Comparison of ENCODE assay signal across 8 mouse cellular contexts in the genomic region with DNA sequence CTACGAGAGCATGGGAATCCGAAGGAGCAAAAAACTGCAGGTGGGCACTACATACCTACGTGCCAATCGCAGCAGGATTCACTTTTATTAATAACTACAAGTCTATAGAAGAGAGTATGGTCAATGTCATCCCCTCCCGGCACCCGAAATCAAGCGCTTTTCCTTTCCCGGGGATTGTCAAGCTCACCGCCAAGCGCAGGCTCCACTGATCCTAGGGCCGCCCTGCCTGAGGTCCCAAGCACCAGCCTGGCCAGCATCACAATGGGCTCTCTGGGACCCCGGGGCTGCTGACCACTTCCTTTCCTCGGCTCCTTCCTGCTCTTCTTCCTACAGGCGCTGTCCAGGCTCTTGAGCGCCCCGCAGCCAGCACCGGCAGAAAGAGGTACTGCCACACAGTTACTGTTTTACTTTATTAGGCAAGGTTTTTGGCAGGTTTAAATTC. TPM values are rescaled to one million over a fixed set of nuclear protein-coding genes. Genes with fewer than 3 reads are reported as not detected.
A peak's percentile ranks its signal among the peaks of the same experiment; 100 is the strongest.
DNase-seq lines count a peak whose midpoint lies in the region; ATAC-seq and TF ChIP-seq lines count a peak whose summit lies in the region.

Gene Usp45 (plus strand): TSS at position 294 of the 442 bp plus-strand sequence.
Gene Tstd3 (minus strand): TSS at position 350 of the 442 bp plus-strand sequence.

- WGBS in forebrain, embryonic 12.5 days: 4% methylated on average over 17 of the region's 17 CpGs
- under 1% methylated on average over 17 of the region's 17 CpGs for WGBS in heart, postnatal 0 days
- WGBS in liver, embryonic 15.5 days (ENCODE audit: insufficient replicate concordance): under 1% methylated on average over 17 of the region's 17 CpGs
- WGBS in neural tube, embryonic 11.5 days: 4% methylated on average over 16 of the region's 17 CpGs
- WGBS in stomach, postnatal 0 days: under 1% methylated on average over 17 of the region's 17 CpGs

- H3K4me2 ChIP-seq in CH12.LX (ENCODE audit: insufficient read depth, low read depth, poor library complexity, severe bottlenecking): peak within 1 kb of the TSS; percentile 91
- peak within 1 kb of the TSS; percentile 70 for H3K4me2 ChIP-seq in forebrain, embryonic 12.5 days
- H3K4me2 ChIP-seq in heart, postnatal 0 days (ENCODE audit: low read depth, low read length): peak within 1 kb of the TSS; percentile 75
- H3K4me2 ChIP-seq in liver, embryonic 15.5 days: peak within 1 kb of the TSS; percentile 82
- peak within 1 kb of the TSS; percentile 52 for H3K4me2 ChIP-seq in neural tube, embryonic 11.5 days (ENCODE audit: low read depth)
- peak within 1 kb of the TSS; percentile 71 for H3K4me2 ChIP-seq in stomach, postnatal 0 days (replicated peaks; ENCODE audit: low read depth)

- peak; percentile 78 for DNase-seq in CH12.LX (ENCODE audit: extremely low read depth)
- DNase-seq in c-Kit-positive CD71-positive TER-119-positive erythroid progenitor cells, embryonic 14.5 days (ENCODE audit: low spot score): peak; percentile 75
- peak; percentile 88 for DNase-seq in heart, postnatal 0 days (ENCODE audit: low spot score)
- DNase-seq in kidney, postnatal 4 days: peak; percentile 86 to 90
- DNase-seq in neural tube, embryonic 11.5 days (ENCODE audit: low spot score): peak; percentile 86
- peak; percentile 73 for DNase-seq in stomach, postnatal 0 days (ENCODE audit: low spot score)

- peak; percentile 34 for TF ChIP-seq RAD21 in CH12.LX (IDR thresholded peaks at IDR 0.05; ENCODE audit: low read depth, low read length)

- H3K79me2 ChIP-seq in CH12.LX (replicated peaks; ENCODE audit: control insufficient read depth, extremely low read depth, insufficient read depth, poor library complexity, severe bottlenecking): peaks cover 5% of the 10 kb centered on the region; the same call in 1 of the 2 replicates

- in situ Hi-C loops in CH12.LX (cut with MboI; ENCODE audit: low pct_ligation_motif_present, low pct_unique_long_range_greater_than_20kb, low sequenced_read_pairs): no loop called here

- peak; percentile 50 to 79 for TF ChIP-seq CTCF in CH12.LX (conservative IDR thresholded peaks at IDR 0.05 in 1 of 2, IDR thresholded peaks at IDR 0.05 in 1 of 2; ENCODE audit: low read depth in 2 of 2, low read length in 2 of 2)
- TF ChIP-seq CTCF in heart, postnatal 0 days (IDR thresholded peaks at IDR 0.05; ENCODE audit: low read depth): peak; percentile 83
- peak; percentile 92 for TF ChIP-seq CTCF in stomach, postnatal 0 days (IDR thresholded peaks at IDR 0.05; ENCODE audit: low read depth)

- peaks cover 0 to 4% of the 10 kb centered on the region in 2 experiments for H3K36me3 ChIP-seq in CH12.LX (replicated peaks in 1 of 2; ENCODE audit: control insufficient read depth in 1 of 2, insufficient read depth in 1 of 2, low read length in 1 of 2)
- no peaks in the 10 kb centered on the region for H3K36me3 ChIP-seq in forebrain, embryonic 12.5 days (replicated peaks)
- no peaks in the 10 kb centered on the region for H3K36me3 ChIP-seq in heart, postnatal 0 days (replicated peaks; ENCODE audit: control insufficient read depth, insufficient read depth, low read length)
- no peaks in the 10 kb centered on the region for H3K36me3 ChIP-seq in liver, embryonic 15.5 days (replicated peaks)
- no peaks in the 10 kb centered on the region for H3K36me3 ChIP-seq in neural tube, embryonic 11.5 days (ENCODE audit: control insufficient read depth, insufficient read depth, low read length)
- H3K36me3 ChIP-seq in stomach, postnatal 0 days (ENCODE audit: control insufficient read depth, insufficient read depth, low read length): no peaks in the 10 kb centered on the region

- peak within 1 kb of the TSS; percentile 80 to 96 (median 91) for H3K4me3 ChIP-seq in CH12.LX (replicated peaks in 1 of 3; ENCODE audit: low read depth in 2 of 3, low read length in 2 of 3, poor library complexity in 1 of 3)
- peak within 1 kb of the TSS; percentile 59 for H3K4me3 ChIP-seq in forebrain, embryonic 12.5 days (replicated peaks)
- H3K4me3 ChIP-seq in heart, postnatal 0 days (ENCODE audit: low read depth, low read length): peak within 1 kb of the TSS; percentile 69
- H3K4me3 ChIP-seq in liver, embryonic 15.5 days (replicated peaks): peak within 1 kb of the TSS; percentile 82
- H3K4me3 ChIP-seq in neural tube, embryonic 11.5 days (ENCODE audit: low read depth, low read length): peak within 1 kb of the TSS; percentile 49
- peak within 1 kb of the TSS; percentile 63 for H3K4me3 ChIP-seq in stomach, postnatal 0 days (ENCODE audit: low read depth, low read length)

- H3K9ac ChIP-seq in CH12.LX (ENCODE audit: insufficient read depth, low read depth): peak within 1 kb of the TSS; percentile 93
- peak within 1 kb of the TSS; percentile 59 for H3K9ac ChIP-seq in forebrain, embryonic 12.5 days
- H3K9ac ChIP-seq in heart, postnatal 0 days (replicated peaks; ENCODE audit: low read depth, low read length): peak within 1 kb of the TSS; percentile 49
- H3K9ac ChIP-seq in liver, embryonic 15.5 days: peak within 1 kb of the TSS; percentile 84
- H3K9ac ChIP-seq in neural tube, embryonic 11.5 days (ENCODE audit: low read length): peak within 1 kb of the TSS; percentile 64
- peak within 1 kb of the TSS; percentile 73 for H3K9ac ChIP-seq in stomach, postnatal 0 days (ENCODE audit: low read length)

- TF ChIP-seq POLR2A in CH12.LX (IDR thresholded peaks at IDR 0.05; ENCODE audit: low read depth, low read length): peak; percentile 66

- peak; percentile 95 for ATAC-seq in forebrain, embryonic 12.5 days (ENCODE audit: low FRiP score)
- ATAC-seq in heart, postnatal 0 days (ENCODE audit: insufficient read depth, low read depth): peak; percentile 91
- peak; percentile 86 for ATAC-seq in liver, embryonic 15.5 days (ENCODE audit: insufficient read depth)
- peak; percentile 96 for ATAC-seq in neural tube, embryonic 11.5 days (ENCODE audit: insufficient read depth, low FRiP score, low TSS enrichment)
- ATAC-seq in stomach, postnatal 0 days (ENCODE audit: low FRiP score, low TSS enrichment): peak; percentile 89

- H3K27ac ChIP-seq in CH12.LX (ENCODE audit: insufficient read depth, low read depth): no peak within 1 kb of the TSS
- no peak within 1 kb of the TSS for H3K27ac ChIP-seq in forebrain, embryonic 12.5 days
- 0 out of 2 replicates have a peak within 1 kb of the TSS, but pooled peaks have one; percentile 11 for H3K27ac ChIP-seq in heart, postnatal 0 days (ENCODE audit: low read depth)
- peak within 1 kb of the TSS; percentile 75 for H3K27ac ChIP-seq in liver, embryonic 15.5 days (replicated peaks)
- no peak within 1 kb of the TSS for H3K27ac ChIP-seq in neural tube, embryonic 11.5 days (ENCODE audit: low read depth, low read length)
- H3K27ac ChIP-seq in stomach, postnatal 0 days (replicated peaks): no peak within 1 kb of the TSS

- dilution Hi-C loops in CH12.LX (cut with MboI; ENCODE audit: extremely low pct_ligation_motif_present, extremely low pct_unique_long_range_greater_than_20kb, low sequenced_read_pairs): no loop called here

- peaks cover 0 to 13% of the 10 kb centered on the region in 2 experiments; a peak in 2 of 4 replicates for H3K4me1 ChIP-seq in CH12.LX (ENCODE audit: control insufficient read depth in 1 of 2, insufficient read depth in 2 of 2)
- H3K4me1 ChIP-seq in forebrain, embryonic 12.5 days: peaks cover 6% of the 10 kb centered on the region
- peaks cover 5% of the 10 kb centered on the region; the same call in 1 of the 2 replicates for H3K4me1 ChIP-seq in heart, postnatal 0 days (ENCODE audit: control insufficient read depth, insufficient read depth)
- peaks cover 9% of the 10 kb centered on the region for H3K4me1 ChIP-seq in liver, embryonic 15.5 days (replicated peaks)
- H3K4me1 ChIP-seq in neural tube, embryonic 11.5 days (ENCODE audit: control insufficient read depth, insufficient read depth, low read length): no peaks in the 10 kb centered on the region; the same call in 1 of the 2 replicates
- no peaks in the 10 kb centered on the region for H3K4me1 ChIP-seq in stomach, postnatal 0 days (replicated peaks; ENCODE audit: control insufficient read depth, insufficient read depth)

- TF ChIP-seq EP300 in CH12.LX (IDR thresholded peaks at IDR 0.05; ENCODE audit: low read length): no peak; the same call in 1 of the 2 replicates
- TF ChIP-seq EP300 in heart, postnatal 0 days (IDR thresholded peaks at IDR 0.05; ENCODE audit: low read depth): no peak
- TF ChIP-seq EP300 in stomach, postnatal 0 days (optimal IDR thresholded peaks at IDR 0.05): no peak

- no peaks in the 10 kb centered on the region for H3K27me3 ChIP-seq in CH12.LX (replicated peaks)
- no peaks in the 10 kb centered on the region for H3K27me3 ChIP-seq in forebrain, embryonic 12.5 days
- no peaks in the 10 kb centered on the region for H3K27me3 ChIP-seq in heart, postnatal 0 days (ENCODE audit: control insufficient read depth, insufficient read depth, low read length)
- H3K27me3 ChIP-seq in liver, embryonic 15.5 days: no peaks in the 10 kb centered on the region
- H3K27me3 ChIP-seq in neural tube, embryonic 11.5 days (ENCODE audit: control insufficient read depth, insufficient read depth, low read length): no peaks in the 10 kb centered on the region
- no peaks in the 10 kb centered on the region for H3K27me3 ChIP-seq in stomach, postnatal 0 days (ENCODE audit: control insufficient read depth, insufficient read depth, low read length)

- peaks cover 3% of the 10 kb centered on the region for H3K9me3 ChIP-seq in CH12.LX (replicated peaks; ENCODE audit: low read length)
- no peaks in the 10 kb centered on the region for H3K9me3 ChIP-seq in forebrain, embryonic 12.5 days
- 0 out of 2 replicates have a peak, but pooled peaks cover 5% of the 10 kb centered on the region for H3K9me3 ChIP-seq in heart, postnatal 0 days (replicated peaks; ENCODE audit: control insufficient read depth, low read length)
- H3K9me3 ChIP-seq in liver, embryonic 15.5 days (replicated peaks): no peaks in the 10 kb centered on the region
- no peaks in the 10 kb centered on the region for H3K9me3 ChIP-seq in neural tube, embryonic 11.5 days (ENCODE audit: control insufficient read depth, low read length)
- no peaks in the 10 kb centered on the region for H3K9me3 ChIP-seq in stomach, postnatal 0 days (ENCODE audit: control insufficient read depth, low read length)

RNA-seq across cellular contexts. Expression of gene Usp45, which starts in this region (rescaled TPM):
- total RNA-seq in CH12.LX (2012; rRNA removed): 17.4 and 17.5 TPM in 2 replicates
- 30.6 and 37.0 TPM in 2 replicates for total RNA-seq in CH12.LX (2014; rRNA removed)
- 16.7 and 23.3 TPM in 2 replicates for polyA plus RNA-seq in CH12.LX (2012; ENCODE audit: insufficient read length, low read depth)
- 12.9 and 13.4 TPM in 2 replicates for polyA plus RNA-seq in forebrain, embryonic 12.5 days (2016; fragmentation: Nextera tagmentation; extraction: Ambion mirVana)
- 7.6 and 12.6 TPM in 2 replicates for total RNA-seq in heart, postnatal 0 days (2014; rRNA removed; ENCODE audit: low replicate concordance)
- polyA plus RNA-seq in heart, postnatal 0 days (2015; fragmentation: Nextera tagmentation; extraction: Ambion mirVana): 3.6 and 4.6 TPM in 2 replicates
- polyA plus RNA-seq in liver, embryonic 15.5 days (2015; fragmentation: Nextera tagmentation; extraction: Ambion mirVana): 12.1 TPM in 2 replicates
- polyA plus RNA-seq in neural tube, embryonic 11.5 days (2014; fragmentation: Nextera tagmentation; extraction: Ambion mirVana): 10.7 and 15.2 TPM in 2 replicates
- polyA plus RNA-seq in stomach, postnatal 0 days (2015; fragmentation: Nextera tagmentation; extraction: Ambion mirVana): 2.7 and 3.4 TPM in 2 replicates

RNA-seq across cellular contexts. Expression of gene Tstd3, which starts in this region (rescaled TPM):
- total RNA-seq in CH12.LX (2012; rRNA removed): 24.6 and 25.6 TPM in 2 replicates
- total RNA-seq in CH12.LX (2014; rRNA removed): 51.0 and 57.1 TPM in 2 replicates
- polyA plus RNA-seq in CH12.LX (2012; ENCODE audit: insufficient read length, low read depth): 37.2 and 39.9 TPM in 2 replicates
- 21.7 and 23.5 TPM in 2 replicates for polyA plus RNA-seq in forebrain, embryonic 12.5 days (2016; fragmentation: Nextera tagmentation; extraction: Ambion mirVana)
- total RNA-seq in heart, postnatal 0 days (2014; rRNA removed; ENCODE audit: low replicate concordance): 9.9 and 16.5 TPM in 2 replicates
- polyA plus RNA-seq in heart, postnatal 0 days (2015; fragmentation: Nextera tagmentation; extraction: Ambion mirVana): 23.5 and 25.2 TPM in 2 replicates
- polyA plus RNA-seq in liver, embryonic 15.5 days (2015; fragmentation: Nextera tagmentation; extraction: Ambion mirVana): 13.2 and 13.5 TPM in 2 replicates
- polyA plus RNA-seq in neural tube, embryonic 11.5 days (2014; fragmentation: Nextera tagmentation; extraction: Ambion mirVana): 23.0 and 27.5 TPM in 2 replicates
- 13.5 and 14.8 TPM in 2 replicates for polyA plus RNA-seq in stomach, postnatal 0 days (2015; fragmentation: Nextera tagmentation; extraction: Ambion mirVana)

Comparison
In these comparisons a context has a peak if more than half of its experiments do, and no peak if none do; other contexts are left out.
1. H3K27ac ChIP-seq: peak in heart, postnatal 0 days (single experiment) and liver, embryonic 15.5 days (single experiment); none in CH12.LX (single experiment), forebrain, embryonic 12.5 days (single experiment), neural tube, embryonic 11.5 days (single experiment) and stomach, postnatal 0 days (single experiment).
2. Peak in every context shown above with its lines, with median percentiles within 50 percentile points of each other: DNase-seq, H3K4me2 ChIP-seq, H3K4me3 ChIP-seq, H3K9ac ChIP-seq, CTCF ChIP-seq and ATAC-seq.